Mouse (Mus musculus) lung, adult 2 months (tissue): ENCODE data around the gene Prx.

Source experiments
- CTCF ChIP-seq: fragments of 200-500 bp; IDR thresholded peaks from 2 replicates; pipeline ENCODE4 v1.5.1; 2011; ENCODE audit warnings: mild to moderate bottlenecking, low read length, control low read depth; ENCODE audit not compliant: insufficient read depth
- POLR2A ChIP-seq: fragments of 200-500 bp; IDR thresholded peaks from 2 replicates; pipeline ENCODE4 v1.6.1; 2011; ENCODE audit warnings: low read depth, mild to moderate bottlenecking, control low read depth, low read length, borderline replicate concordance; ENCODE audit errors: extremely low read depth

DNA sequence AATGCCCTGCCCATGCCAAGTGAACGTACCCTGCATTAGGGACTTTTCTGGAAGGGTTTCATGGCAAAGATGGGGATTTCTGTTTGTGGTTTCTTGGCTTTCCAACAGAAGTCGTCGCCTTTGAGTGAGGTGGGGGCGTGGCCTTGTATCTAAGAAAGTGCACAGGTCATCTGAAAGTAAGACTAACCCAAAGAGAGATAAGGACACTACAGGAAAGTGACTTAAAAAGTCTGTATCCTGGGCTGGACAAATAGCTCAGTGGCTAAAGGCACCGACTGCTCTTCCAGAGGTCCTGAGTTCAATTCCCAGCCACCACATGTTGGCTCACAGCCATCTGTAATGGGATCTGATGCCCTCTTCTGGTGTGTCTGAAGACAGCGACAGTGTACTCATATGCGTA, 20.6 kb upstream of the Prx start:
- TF ChIP-seq CTCF: no peak
- no peak for TF ChIP-seq POLR2A
